Mouse (Mus musculus): ENCODE data around the gene Igfbp5. TPM values are rescaled to one million over a fixed set of nuclear protein-coding genes. Genes with fewer than 3 reads are reported as not detected.

Gene Igfbp5
- 71.4 and 75.5 TPM in 2 replicates for polyA plus RNA-seq (2012; rRNA removed)

DNA sequence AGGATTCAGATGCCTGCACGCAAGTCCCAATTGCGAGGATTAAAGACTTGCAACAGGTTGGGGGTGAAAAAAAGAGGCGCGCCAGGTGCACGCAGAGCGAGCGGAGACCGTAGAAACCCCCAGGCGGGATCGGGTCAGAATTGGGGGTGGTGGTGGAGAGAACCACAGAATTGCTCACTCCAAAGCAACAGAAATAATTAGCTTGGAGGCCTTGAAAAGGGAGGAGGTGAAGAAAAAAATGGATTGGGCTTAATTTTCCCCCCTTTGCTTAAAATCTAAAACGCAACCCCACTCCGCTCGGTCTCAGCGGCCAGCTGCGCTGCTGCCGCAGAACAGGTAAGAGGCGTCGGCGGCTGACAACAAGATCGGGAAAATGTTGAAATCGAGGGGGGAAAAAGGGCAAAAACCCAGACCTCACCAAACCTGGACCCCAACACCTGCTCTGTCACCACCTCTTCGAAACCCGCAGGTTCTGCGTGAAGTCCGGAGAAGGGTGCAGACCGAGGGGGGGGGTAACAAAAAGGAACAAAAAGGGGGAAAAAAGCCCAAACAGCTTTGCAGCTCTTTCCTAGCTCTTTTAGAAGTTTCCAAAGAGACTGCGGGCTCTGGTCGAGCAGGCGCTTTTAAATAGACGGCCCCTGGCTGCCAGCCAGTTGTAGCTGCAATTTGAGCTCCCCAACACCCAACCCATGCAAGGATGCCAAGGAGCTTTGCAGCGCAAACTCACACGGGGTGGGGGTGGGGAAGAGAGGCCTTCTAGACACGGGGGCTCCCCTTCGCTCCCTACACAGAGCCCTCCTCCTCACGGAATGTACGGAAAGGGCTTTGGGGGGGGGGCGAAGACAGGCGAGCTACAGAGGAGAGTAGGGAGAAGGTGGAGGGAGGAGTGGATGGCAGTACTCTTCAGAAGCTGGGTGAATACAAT is at the start of gene Igfbp5:
Igfbp5 (minus strand) TSS at position 598 of the 925 bp plus-strand sequence.
- peak in 1 of 2 experiments; percentile 73 for DNase-seq (ENCODE audit: extremely low spot score in 1 of 2, low spot score in 1 of 2)

DNA sequence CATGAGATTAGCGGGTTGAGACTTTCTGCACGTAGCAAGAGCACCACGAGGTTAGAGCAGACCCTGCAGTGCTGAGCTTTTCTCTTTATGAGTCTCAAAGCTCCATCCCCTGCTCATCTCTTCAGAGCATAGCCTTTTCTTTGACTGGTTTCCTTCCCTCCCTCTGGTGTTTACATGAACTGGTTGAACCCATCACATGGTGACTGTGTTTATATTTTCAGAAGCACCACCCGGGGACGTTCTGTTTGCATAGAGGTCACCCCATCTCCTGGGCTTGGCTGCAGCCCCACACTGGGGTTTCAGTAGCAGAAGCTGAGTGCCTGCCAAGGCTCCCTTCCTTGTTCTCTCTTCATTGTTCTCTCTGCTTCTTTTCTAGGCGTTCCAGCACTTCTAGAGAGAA is 40.1 kb upstream of the Igfbp5 start:
- DNase-seq (ENCODE audit: extremely low spot score in 1 of 2, low spot score in 1 of 2): peak; percentile 8 to 21

DNA sequence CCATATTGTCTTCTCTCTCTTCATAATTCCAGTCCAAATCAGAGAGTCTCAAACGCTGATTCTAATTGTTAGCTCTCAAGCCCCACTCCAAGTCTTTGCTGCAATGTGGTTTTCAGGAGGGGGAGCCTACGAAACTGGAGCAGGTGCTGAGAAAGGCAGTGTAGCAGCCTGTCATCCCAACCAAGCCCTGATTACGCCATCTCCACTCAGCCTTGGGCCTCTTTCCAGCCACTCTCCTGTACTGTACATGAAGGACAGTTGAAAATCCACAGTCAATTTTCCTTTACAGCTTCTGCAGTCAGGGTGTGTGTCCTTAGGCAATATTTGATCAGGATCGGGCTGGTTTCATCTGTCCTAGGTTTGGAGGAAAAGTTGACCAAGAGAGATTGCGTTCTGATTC is 38.4 kb upstream of the Igfbp5 start:
- DNase-seq (ENCODE audit: extremely low spot score in 1 of 2, low spot score in 1 of 2): no peak

DNA sequence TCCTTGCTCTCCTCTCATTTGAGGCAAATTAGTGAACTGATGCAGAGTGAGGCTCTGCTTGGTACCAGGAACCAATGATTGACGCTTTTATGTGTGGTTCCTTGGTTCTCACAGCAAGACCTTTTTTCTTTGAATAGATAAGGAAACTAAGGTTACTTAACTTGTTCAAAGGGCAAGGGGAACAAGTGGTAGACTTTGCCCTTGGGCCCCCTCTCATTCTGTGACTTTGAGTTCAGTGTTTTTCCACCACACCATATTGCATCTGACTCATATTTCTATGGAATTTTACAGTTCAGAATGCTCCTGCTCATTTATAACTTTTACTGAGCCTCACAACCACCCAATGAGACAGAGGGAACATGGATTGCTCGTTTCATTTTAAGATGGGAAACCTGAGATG is 21.1 kb upstream of the Igfbp5 start:
- DNase-seq (ENCODE audit: extremely low spot score in 1 of 2, low spot score in 1 of 2): no peak

DNA sequence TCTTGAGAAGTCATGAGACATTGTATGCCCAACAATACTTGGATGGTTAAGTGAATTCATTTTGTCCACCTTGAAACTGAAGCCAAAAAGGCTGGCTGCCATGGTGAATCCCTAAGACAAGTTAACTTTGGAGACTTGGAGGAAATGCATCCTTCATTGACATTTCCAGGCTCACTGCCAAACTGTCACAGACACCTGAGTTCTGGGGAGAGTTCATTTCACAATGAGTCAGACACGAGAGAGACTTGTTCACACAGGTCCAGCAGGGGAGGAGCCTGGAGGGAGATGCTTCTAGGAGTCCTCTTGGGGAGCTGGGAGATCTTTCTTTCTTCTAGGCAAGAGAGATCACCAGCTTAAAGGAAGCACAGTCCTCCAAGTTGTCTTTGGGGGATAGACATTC is 13.2 kb upstream of the Igfbp5 start:
- no peak for DNase-seq (ENCODE audit: extremely low spot score in 1 of 2, low spot score in 1 of 2)

DNA sequence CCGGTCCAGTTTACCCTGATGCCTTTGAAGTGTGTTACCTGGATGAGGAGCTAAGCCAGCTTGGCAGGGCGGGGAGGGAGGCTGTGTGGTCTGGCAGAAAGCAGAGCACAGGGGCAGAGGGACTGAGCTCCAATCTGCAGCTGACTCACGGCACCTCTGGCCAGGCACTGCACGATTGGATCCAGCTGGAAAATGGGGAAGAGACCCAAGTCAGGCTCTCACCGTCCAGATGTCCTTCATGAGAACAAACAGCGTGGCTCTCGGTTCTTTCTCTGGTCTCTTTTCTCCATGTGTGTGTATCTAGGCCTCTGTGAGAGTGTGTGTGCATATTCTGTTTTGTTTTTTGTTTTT is 11.1 kb upstream of the Igfbp5 start:
- no peak for DNase-seq (ENCODE audit: extremely low spot score in 1 of 2, low spot score in 1 of 2)

DNA sequence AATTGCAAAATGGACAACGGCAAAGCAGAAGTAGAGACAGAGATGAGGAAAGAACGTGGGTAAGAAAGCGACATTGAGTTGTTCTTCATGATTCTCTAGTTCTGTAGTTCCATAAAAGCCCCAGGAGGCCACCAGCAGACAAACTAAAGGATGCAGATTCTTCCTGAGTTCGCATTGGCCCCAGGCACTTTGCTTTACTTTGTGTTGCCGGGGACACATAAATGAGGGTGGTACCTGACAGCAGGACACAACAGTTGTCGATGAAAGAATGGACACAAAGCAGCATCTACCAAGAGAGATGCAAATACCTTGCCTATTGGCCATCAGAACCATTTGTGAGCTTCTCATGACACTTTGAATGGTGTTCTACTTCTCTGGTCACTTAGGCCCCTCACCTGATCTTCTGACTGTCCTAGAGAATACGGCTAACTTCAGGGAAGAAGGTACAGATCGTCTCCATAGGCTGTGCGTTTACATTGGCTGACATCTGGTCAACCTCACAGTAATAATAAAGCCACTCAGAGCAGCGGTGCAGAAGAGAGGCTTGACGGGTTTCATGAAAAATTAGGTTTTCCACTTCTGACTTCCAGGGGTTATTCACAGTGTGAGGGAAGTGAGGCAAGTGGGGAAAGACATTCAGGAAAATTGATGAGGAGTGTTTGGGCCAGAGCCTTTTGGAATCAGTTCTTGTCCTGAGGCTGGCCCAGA is 10.6 kb upstream of the Igfbp5 start:
- no peak for DNase-seq (ENCODE audit: extremely low spot score in 1 of 2, low spot score in 1 of 2)

DNA sequence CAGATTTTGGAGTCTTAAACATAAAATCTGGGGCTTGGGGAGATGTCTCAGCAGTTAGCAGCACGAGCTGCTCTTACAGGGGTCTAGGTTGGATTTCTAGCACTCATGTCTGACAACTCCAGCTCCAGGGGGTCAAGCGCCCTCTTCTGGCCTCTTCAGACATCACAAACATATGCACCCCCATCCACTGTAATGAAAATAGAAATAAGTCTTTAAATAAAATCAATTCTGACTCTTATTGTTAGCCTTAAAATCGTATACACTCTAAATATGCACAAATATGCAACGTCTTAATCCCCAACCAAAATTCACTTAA is 4.6 kb upstream of the Igfbp5 start:
- DNase-seq (ENCODE audit: extremely low spot score in 1 of 2, low spot score in 1 of 2): no peak

DNA sequence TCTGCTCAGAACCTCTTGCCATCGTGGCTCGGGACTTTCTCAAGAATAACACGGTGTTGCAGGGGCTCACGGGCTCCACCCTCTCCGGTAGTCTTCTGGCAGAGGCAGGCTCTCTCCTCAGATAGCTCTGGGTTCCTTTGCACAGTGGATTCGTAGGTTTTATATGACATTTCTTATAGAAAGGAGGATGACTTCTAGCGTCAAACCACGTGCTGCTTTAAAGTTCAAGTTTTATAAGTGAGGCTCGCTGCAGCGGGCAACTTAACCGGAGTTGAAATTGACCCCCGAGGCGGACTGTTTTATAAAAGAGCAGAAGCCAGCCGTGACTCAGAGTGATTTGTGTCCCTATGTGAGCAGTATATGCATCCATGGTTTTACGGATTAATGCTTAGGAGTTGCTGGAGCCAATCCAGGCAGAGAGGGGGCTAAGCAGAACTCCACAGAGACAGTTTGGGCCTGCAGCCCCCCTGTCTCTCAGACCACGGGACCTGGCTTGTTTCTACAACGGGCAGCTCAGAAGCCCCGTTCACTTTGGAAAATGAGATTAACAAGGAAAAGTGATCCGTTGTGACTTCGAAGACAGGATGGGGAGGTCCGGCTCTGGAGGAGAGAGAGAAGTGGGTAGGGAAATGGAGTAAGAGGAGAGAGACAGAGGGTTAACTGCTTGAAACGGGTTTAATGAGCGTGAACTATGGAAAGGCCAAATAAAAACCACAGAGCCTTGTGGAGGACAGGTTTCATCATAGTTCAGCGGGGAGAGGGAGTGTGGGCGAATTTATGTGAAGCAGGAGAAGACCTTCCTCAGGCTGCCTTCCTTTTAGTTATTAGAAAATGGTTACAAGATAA is 4.0 kb upstream of the Igfbp5 start:
- no peak for DNase-seq (ENCODE audit: extremely low spot score in 1 of 2, low spot score in 1 of 2)

DNA sequence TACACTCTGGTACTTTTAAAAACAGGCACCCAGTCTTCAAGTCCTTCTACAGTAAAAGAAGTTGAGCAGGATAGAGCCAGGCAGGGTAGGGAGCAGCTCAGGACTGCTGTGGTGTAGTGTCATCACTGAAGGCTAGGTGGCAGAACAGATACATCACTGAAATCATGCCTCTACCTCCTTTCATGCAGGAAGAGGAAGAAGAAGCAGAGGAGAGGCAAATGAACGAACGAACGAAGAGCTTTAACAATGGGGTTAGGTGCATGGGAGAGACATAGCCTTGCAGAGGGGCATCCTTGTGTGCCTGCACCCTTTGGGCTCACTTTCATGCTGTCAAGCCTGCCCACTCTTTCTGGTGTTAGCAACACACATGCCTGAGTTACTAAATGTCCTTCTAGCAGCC is 3.2 kb upstream of the Igfbp5 start:
- peak in 1 of 2 experiments; percentile 82 for DNase-seq (ENCODE audit: extremely low spot score in 1 of 2, low spot score in 1 of 2)

DNA sequence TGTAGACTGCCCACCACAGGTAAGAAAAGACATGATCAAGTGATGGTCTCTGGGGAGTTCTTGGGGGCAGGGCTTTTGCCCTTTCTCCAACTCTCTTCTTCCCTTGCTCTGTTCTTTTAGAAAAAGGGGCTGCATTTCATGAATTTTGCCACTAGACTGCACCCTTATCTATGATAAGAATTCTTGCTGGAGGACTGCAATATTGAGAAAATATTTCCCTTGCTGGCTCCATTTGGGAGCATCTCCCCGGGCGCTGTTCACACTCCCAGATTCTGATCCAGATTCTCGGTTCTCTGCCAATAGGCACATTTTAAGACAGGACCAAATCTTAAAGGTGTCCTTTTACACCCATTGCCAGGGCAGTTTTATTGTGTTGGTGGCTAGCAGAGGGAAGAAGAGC is 1.4 kb upstream of the Igfbp5 start:
- peak in 1 of 2 experiments; percentile 69 for DNase-seq (ENCODE audit: extremely low spot score in 1 of 2, low spot score in 1 of 2)

DNA sequence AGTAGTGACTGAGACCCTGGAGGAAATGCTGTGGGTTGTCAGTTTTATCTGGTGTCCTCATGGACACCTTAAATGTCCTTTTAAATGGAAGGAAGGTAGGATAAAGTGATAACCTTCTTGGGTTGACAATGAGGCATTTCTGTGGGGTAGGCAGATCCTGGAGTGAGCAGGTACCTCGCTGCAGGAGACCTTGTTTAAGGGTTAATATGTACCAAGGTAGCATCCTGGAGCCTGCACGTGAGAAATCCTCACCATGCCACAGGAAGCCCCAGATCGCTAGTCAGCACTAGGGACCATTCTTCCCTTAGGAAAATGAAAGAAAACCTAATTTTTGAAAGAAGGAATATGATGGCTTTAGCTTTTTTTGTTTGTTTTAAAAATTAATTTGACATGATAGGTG is 1.0 kb upstream of the Igfbp5 start:
- DNase-seq (ENCODE audit: extremely low spot score in 1 of 2, low spot score in 1 of 2): no peak

DNA sequence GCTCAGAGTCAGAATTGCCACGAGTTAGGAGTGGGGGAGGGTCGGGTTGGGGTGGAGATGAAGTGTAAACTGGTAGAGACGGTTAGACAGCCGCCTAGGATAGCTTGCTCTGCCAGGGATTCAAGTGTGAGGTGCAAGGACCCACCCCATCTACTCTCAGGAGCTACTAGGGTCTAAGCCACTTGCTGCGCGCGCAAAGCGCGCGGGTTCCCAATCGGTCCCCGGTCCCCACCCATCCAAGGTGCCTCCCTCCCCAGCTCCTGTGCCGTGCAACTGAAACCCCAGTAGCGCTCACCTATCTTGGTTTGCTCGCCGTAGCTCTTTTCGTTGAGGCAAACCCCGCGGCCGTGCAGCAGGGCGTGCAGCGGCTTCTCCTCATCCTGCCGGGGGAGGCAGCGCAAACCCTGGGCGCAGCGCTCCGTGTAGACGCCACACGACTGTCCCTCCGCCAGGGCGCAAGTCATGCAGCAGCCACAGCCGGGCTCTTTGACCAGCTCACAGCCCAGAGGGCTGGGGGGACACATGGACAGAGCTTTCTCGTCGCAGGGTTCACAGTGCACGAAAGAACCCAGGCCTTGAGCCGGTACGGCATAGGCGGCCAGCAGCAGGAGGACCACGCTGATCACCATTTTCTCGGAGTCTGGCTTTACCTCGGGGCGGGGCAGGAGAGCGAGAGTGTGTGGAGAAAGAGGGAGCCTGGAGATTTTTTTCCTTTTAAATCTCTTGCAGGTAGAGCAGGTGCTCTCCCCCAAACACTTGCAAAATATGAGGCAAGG is 985 bp downstream of the Igfbp5 start:
- DNase-seq (ENCODE audit: extremely low spot score in 1 of 2, low spot score in 1 of 2): peak in 1 of 2 experiments; percentile 72

DNA sequence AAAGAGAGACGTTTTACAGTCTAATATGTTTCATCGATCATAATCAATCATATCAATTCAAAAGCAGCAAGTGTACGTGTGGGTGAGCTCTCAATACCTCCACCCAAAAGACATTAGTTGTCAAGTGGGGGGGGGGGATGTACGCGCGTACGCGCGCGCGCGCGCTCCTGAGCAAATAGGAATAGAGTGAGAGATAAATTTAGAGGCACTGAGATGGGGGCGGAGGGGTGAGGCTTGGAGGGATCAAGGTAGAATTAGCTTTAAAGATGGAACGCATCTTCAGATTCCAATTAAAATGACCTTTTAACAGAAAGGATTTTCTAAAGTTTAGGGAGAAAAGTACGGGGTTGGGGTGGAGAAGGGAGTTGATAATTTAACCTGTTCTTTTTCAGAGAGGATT is 1.6 kb downstream of the Igfbp5 start:
- no peak for DNase-seq (ENCODE audit: extremely low spot score in 1 of 2, low spot score in 1 of 2)

DNA sequence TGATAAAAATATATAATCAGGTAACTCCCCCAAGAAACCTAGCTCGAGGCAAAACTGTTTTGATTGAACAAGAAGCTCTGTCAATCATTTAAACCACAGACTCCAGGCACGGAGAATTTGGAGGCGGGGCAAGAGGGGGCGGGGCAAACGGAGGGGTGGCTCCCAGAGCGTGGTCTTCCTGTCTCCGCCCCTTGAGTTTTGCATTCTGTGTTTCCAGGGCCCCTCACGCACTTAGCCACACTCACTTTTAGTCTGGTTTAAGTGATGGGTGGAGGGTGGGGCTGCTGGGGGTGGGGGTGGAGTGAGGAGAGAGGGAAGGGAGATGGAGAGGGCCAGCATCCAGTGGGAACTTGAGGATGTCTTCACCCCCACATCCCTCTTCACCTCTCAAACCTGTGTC is 2.2 kb downstream of the Igfbp5 start:
- DNase-seq (ENCODE audit: extremely low spot score in 1 of 2, low spot score in 1 of 2): peak in 1 of 2 experiments; percentile 77

DNA sequence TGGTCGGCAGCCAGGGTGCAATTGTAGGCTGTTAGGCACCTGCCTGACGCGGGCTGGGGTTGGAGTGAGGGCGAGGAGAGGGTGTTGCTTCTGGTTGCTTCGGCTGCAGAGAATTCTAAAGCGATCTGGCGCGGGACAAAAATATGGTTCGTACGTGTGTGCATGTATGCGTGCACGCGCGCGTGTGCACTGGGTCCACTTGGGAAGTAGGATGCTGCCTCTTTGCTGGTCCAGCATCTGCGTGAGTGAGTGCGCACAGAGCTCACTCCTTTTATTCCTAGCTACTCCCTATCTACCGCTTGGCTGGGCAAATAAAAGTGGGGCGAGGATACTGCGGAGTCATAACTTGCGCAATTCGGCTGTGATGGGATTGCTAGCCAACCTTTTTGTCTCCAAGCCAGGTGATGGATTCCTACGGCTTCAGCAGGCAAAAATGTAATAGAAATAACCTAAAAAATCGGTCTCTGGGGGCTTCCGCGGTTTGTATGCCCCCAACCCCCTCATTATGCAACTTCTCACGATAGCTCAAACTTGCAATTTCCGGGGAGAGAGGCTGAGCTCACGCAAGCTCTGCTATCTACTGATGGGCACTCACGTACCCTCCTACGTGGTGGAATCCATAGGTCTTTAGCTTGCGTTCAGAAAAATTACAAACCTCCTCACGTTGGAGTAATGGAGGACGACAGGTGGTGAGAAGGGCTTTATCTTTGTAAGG is 2.8 kb downstream of the Igfbp5 start:
- peak in 1 of 2 experiments; percentile 72 for DNase-seq (ENCODE audit: extremely low spot score in 1 of 2, low spot score in 1 of 2)

DNA sequence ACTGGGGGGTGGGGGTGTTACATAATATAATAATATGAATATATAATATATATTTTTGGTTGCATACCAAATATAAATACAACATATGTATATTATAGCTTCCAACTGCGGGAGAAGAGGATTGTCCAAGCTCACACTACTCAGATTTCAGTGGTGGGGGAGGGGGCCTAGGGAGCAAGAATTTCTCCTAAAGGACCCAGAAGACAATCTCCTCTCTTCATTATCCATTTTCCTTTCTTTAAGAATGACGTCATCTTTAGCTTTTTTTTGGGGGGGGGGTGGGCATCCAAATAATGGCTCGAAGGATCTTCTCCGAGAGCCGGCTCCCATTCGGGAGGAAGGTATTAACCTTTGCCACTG is 3.4 kb downstream of the Igfbp5 start:
- no peak for DNase-seq (ENCODE audit: extremely low spot score in 1 of 2, low spot score in 1 of 2)

DNA sequence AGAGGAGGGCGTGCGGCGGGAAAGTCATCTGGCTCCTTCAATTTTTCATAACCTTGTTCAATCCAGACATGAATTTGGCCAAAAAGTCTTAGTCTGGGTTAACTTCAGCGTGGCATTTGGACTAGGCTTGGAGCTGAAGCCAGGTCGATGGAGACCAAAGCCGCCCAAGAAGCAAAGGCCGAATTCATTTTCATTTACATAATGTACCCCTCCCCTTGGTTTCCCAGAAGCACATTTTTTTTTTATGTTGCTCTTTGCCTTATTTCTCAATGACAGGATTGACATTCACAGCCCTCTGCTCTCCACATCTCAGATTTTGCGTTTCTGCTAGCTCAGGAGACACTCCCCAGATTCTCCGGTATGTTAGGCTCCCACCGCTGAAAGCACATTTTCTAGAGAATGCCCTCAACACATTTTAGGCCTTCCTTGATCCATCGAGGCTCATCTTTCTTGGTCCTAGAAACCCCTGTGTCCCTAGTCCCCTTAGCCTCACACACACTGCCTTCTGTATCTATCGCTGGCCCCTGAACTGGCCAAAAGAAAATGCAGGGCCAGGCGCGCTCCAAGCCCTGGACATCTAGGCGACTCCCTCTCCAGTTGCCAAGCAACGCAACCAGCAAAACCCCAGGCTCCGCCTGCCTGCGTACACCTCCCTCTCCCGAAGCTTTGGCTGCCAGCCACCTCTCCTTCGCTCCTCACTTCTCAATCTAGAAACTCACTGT is 3.9 kb downstream of the Igfbp5 start:
- peak; percentile 91 to 93 for DNase-seq (ENCODE audit: extremely low spot score in 1 of 2, low spot score in 1 of 2)

All from frontal cortex, adult 2 months (tissue).